30 mouse cellular contexts compared by ENCODE assay signal in the genomic region with DNA sequence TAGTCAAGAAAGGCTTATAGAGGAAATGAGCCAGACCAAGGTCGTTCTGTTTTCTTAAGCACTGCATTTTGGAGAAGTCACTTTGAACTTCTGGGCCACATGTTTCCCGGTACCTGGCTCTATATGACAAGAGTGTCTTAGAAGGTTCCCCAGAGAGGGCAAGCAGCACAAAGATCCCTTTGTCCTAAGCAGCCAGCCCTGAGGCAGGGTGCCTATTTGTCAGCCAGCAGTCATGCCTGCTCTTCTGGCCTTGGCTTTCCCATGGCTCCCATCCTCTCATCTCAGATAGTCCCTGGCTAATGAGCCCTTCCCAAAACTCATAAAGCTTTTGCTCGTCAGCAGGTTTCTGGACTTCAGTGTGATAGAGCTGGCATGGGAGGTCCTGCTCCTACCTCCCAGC. TPM values are rescaled to one million over a fixed set of nuclear protein-coding genes. Genes with fewer than 3 reads are reported as not detected.
DNase-seq lines count a peak whose midpoint lies in the region; ATAC-seq and TF ChIP-seq lines count a peak whose summit lies in the region.
"Had no signal": no experiment of that assay in that cellular context is flagged by ENCODE, and none has a peak within 500 bp of the region (broad histone marks: within the 10 kb centered on the region; RNA-seq: fewer than 3 reads in every experiment).

No protein-coding gene starts in this region.

- no peak for TF ChIP-seq CTCF in layer of hippocampus, adult 2 months (conservative IDR thresholded peaks at IDR 0.05)

- no peaks in the 10 kb centered on the region for H3K27me3 ChIP-seq in forebrain, embryonic 10.5 days (ENCODE audit: poor library complexity, severe bottlenecking)
- no peaks in the 10 kb centered on the region for H3K27me3 ChIP-seq in forebrain, embryonic 11.5 days (ENCODE audit: control insufficient read depth, insufficient read depth, low read length)
- H3K27me3 ChIP-seq in heart, embryonic 10.5 days (ENCODE audit: insufficient read depth, poor library complexity, severe bottlenecking) = no peaks in the 10 kb centered on the region
- H3K27me3 ChIP-seq: CH12.LX; embryonic facial prominence, embryonic 13.5 days; embryonic facial prominence, embryonic 15.5 days; forebrain, embryonic 12.5 days; Patski had no signal

- 77% methylated on average over 3 of the region's 3 CpGs for WGBS in forebrain, embryonic 10.5 days
- WGBS in forebrain, embryonic 11.5 days = 84% methylated on average over 3 of the region's 3 CpGs
- 80% methylated on average over 3 of the region's 3 CpGs for WGBS in heart, embryonic 10.5 days

- no peak overlapping the region for H3K4me2 ChIP-seq in forebrain, embryonic 11.5 days (ENCODE audit: low read depth, low read length, severe bottlenecking)
- H3K4me2 ChIP-seq: embryonic facial prominence, embryonic 13.5 days; embryonic facial prominence, embryonic 15.5 days; forebrain, embryonic 12.5 days had no signal

- intact Hi-C loops in heart, postnatal 14 days (cut with DNase I) = loop anchor here (5.0 kb wide), 1 partner anchor 43 kb away; no protein-coding TSS in a partner anchor

- DNase-seq in forebrain, embryonic 10.5 days (ENCODE audit: extremely low spot score, low spot score) = peak; percentile 5
- DNase-seq in forebrain, embryonic 11.5 days (ENCODE audit: low spot score) = no peak
- peak; percentile 63 for DNase-seq in heart, embryonic 10.5 days (ENCODE audit: low spot score)
- no peak for DNase-seq in heart, postnatal 14 days
- DNase-seq in layer of hippocampus, adult 2 months (ENCODE audit: low spot score in 2 of 2) = no peak
- DNase-seq in layer of hippocampus, adult 11-12 months (ENCODE audit: low spot score) = no peak
- DNase-seq: adrenal gland, adult 8-10 months; adrenal gland, postnatal 14 days; adrenal gland, postnatal 36 days; B cell, adult 2 months; cerebellum, adult 11 months; cerebellum, adult 18-20 months; cerebellum, adult 8-10 months; cerebellum, adult 9-11 months; cerebellum, postnatal 36 days; embryo, embryonic 11 days had no signal

- H3K27ac ChIP-seq in forebrain, embryonic 10.5 days = no peak overlapping the region
- no peak overlapping the region for H3K27ac ChIP-seq in forebrain, embryonic 11.5 days (ENCODE audit: low read depth, low read length)
- H3K27ac ChIP-seq in heart, embryonic 10.5 days = peak overlapping the region; percentile 6; the same call in 1 of the 2 replicates
- peak overlapping the region; percentile 46; the same call in 1 of the 2 replicates for H3K27ac ChIP-seq in layer of hippocampus, adult 2 months
- H3K27ac ChIP-seq: embryonic facial prominence, embryonic 13.5 days; embryonic facial prominence, embryonic 15.5 days; forebrain, embryonic 12.5 days had no signal

- H3K9ac ChIP-seq in forebrain, embryonic 11.5 days (ENCODE audit: low read length) = no peak overlapping the region
- H3K9ac ChIP-seq: embryonic facial prominence, embryonic 13.5 days; embryonic facial prominence, embryonic 15.5 days; forebrain, embryonic 12.5 days had no signal

- peaks cover 11% of the 10 kb centered on the region for H3K4me1 ChIP-seq in forebrain, embryonic 10.5 days
- 0 out of 2 replicates have a peak, but pooled peaks cover 2% of the 10 kb centered on the region for H3K4me1 ChIP-seq in forebrain, embryonic 11.5 days (replicated peaks; ENCODE audit: control insufficient read depth, insufficient read depth, low read length)
- H3K4me1 ChIP-seq in heart, embryonic 10.5 days = peaks cover 48% of the 10 kb centered on the region

- H3K9me3 ChIP-seq in forebrain, embryonic 10.5 days = no peaks in the 10 kb centered on the region
- H3K9me3 ChIP-seq in forebrain, embryonic 11.5 days (ENCODE audit: control insufficient read depth, low read length) = no peaks in the 10 kb centered on the region
- H3K9me3 ChIP-seq in heart, embryonic 10.5 days = no peaks in the 10 kb centered on the region
- H3K9me3 ChIP-seq: embryonic facial prominence, embryonic 13.5 days; embryonic facial prominence, embryonic 15.5 days; forebrain, embryonic 12.5 days; G1E had no signal

- H3K36me3 ChIP-seq in forebrain, embryonic 10.5 days (replicated peaks) = peaks cover 30% of the 10 kb centered on the region
- H3K36me3 ChIP-seq in forebrain, embryonic 11.5 days (ENCODE audit: control insufficient read depth, insufficient read depth, low read length) = no peaks in the 10 kb centered on the region; the same call in 1 of the 2 replicates
- peaks cover 42% of the 10 kb centered on the region for H3K36me3 ChIP-seq in heart, embryonic 10.5 days
- H3K36me3 ChIP-seq: embryonic facial prominence, embryonic 15.5 days; G1E had no signal

- no peak for ATAC-seq in forebrain, embryonic 11.5 days (replicated peaks; ENCODE audit: low FRiP score)
- ATAC-seq: activated CD4-positive, CD25-positive, alpha-beta regulatory T cell, adult 4 months; CD4-positive, CD25-positive, alpha-beta regulatory T cell, adult 4 months; forebrain, embryonic 14.5 days; forebrain, embryonic 16.5 days; Patski had no signal

- H3K4me3 ChIP-seq in forebrain, embryonic 10.5 days = no peak overlapping the region
- no peak overlapping the region for H3K4me3 ChIP-seq in forebrain, embryonic 11.5 days (ENCODE audit: low read depth, low read length)
- no peak overlapping the region for H3K4me3 ChIP-seq in heart, embryonic 10.5 days
- H3K4me3 ChIP-seq in layer of hippocampus, adult 2 months = no peak overlapping the region
- H3K4me3 ChIP-seq: embryonic facial prominence, embryonic 13.5 days; embryonic facial prominence, embryonic 15.5 days; erythroblast, embryonic 14.5 days; forebrain, embryonic 12.5 days had no signal

RNA-seq across cellular contexts. Expression of a gene that starts 22.3 kb away (rescaled TPM):
- 0.05 and 0.10 TPM in 2 replicates for polyA plus RNA-seq in forebrain, embryonic 10.5 days (2016; fragmentation: Nextera tagmentation; extraction: Ambion mirVana)
- polyA plus RNA-seq in forebrain, embryonic 11.5 days (2014; fragmentation: Nextera tagmentation; extraction: Ambion mirVana) = 0.15 TPM in 1 of 2 replicates, not detected in the other
- polyA plus RNA-seq in heart, embryonic 10.5 days (2016; fragmentation: Nextera tagmentation; extraction: Ambion mirVana) = 0.10 TPM in 2 replicates
- total RNA-seq in heart, postnatal 14 days (2021) = not detected
- not detected for total RNA-seq in layer of hippocampus, adult 2 months (2021)
- total RNA-seq: adrenal gland, adult 18-20 months; adrenal gland, adult 8-10 months; adrenal gland, postnatal 14 days; adrenal gland, postnatal 36 days; CH12.LX; common myeloid progenitor, adult 5-6 weeks had no signal
- polyA plus RNA-seq: brain, embryonic 14.5 days; CD4-positive, CD25-positive, alpha-beta regulatory T cell, adult 4 months; erythroblast, embryonic 14.5 days; G1E; Patski had no signal

RNA-seq across cellular contexts. Expression of a gene that starts 25.9 kb away (rescaled TPM):
- polyA plus RNA-seq in forebrain, embryonic 10.5 days (2016; fragmentation: Nextera tagmentation; extraction: Ambion mirVana) = 7.5 and 8.5 TPM in 2 replicates
- polyA plus RNA-seq in forebrain, embryonic 11.5 days (2014; fragmentation: Nextera tagmentation; extraction: Ambion mirVana) = 9.0 and 9.5 TPM in 2 replicates
- 24.6 and 39.1 TPM in 2 replicates for polyA plus RNA-seq in heart, embryonic 10.5 days (2016; fragmentation: Nextera tagmentation; extraction: Ambion mirVana)
- total RNA-seq in heart, postnatal 14 days (2021) = 10 to 100 TPM; 21.8 to 22.1 TPM
- total RNA-seq in layer of hippocampus, adult 2 months (2021) = 10 to 100 TPM; 70.5 to 76.2 TPM
- polyA plus RNA-seq: erythroblast, embryonic 14.5 days; G1E had no signal

Comparison
In these comparisons a context has a peak if more than half of its experiments do, and no peak if none do; other contexts are left out.
1. DNase-seq: peak in forebrain, embryonic 10.5 days (single experiment) and heart, embryonic 10.5 days (single experiment); none in forebrain, embryonic 11.5 days (single experiment), heart, postnatal 14 days (0 of 2), layer of hippocampus, adult 2 months (0 of 2) and layer of hippocampus, adult 11-12 months (single experiment).
2. H3K27ac ChIP-seq: peak in heart, embryonic 10.5 days (single experiment) and layer of hippocampus, adult 2 months (single experiment); none in forebrain, embryonic 10.5 days (single experiment) and forebrain, embryonic 11.5 days (single experiment).